Mouse (Mus musculus) midbrain, embryonic 15.5 days (tissue): ENCODE measurements at regions not wholly inside any gene's neighbourhood (a gene's known extent, or its start where the extent isn't known, plus 50 kb on each side); places are given as distances from the start of the nearest gene placed in this dataset.

Experiments used
- ATAC-seq: fragments of 200-750 bp; cut with Nextera tagmentation; replicated peaks from 2 replicates; pipeline ENCODE4 v1.8.0; 2017; ENCODE audit warnings: moderate TSS enrichment
- H3K27ac ChIP-seq: fragments of 300-500 bp; sonication (generic); 2 replicates; pipeline ENCODE4 v1.5.1; 2015; ENCODE audit warnings: mild to moderate bottlenecking, inconsistent platforms
- H3K27me3 ChIP-seq: fragments of 300-500 bp; sonication (generic); replicated peaks from 2 replicates; pipeline ENCODE4 v1.6.1; 2015; ENCODE audit warnings: inconsistent platforms
- H3K36me3 ChIP-seq: fragments of 300-500 bp; sonication (generic); replicated peaks from 2 replicates; pipeline ENCODE4 v1.6.1; 2015; ENCODE audit warnings: inconsistent platforms
- H3K4me1 ChIP-seq: fragments of 300-500 bp; sonication (generic); 2 replicates; pipeline ENCODE4 v1.6.1; 2015; ENCODE audit warnings: inconsistent platforms
- H3K4me2 ChIP-seq: fragments of 300-500 bp; sonication (generic); 2 replicates; pipeline ENCODE4 v1.6.1; 2015; ENCODE audit warnings: inconsistent platforms, mild to moderate bottlenecking, moderate library complexity
- H3K4me3 ChIP-seq: fragments of 300-500 bp; sonication (generic); 2 replicates; pipeline ENCODE4 v1.5.1; 2015; ENCODE audit warnings: mild to moderate bottlenecking, inconsistent platforms
- H3K9ac ChIP-seq: fragments of 300-500 bp; sonication (generic); 2 replicates; pipeline ENCODE4 v1.6.1; 2015; ENCODE audit warnings: mild to moderate bottlenecking, inconsistent platforms
- H3K9me3 ChIP-seq: fragments of 300-500 bp; sonication (generic); 2 replicates; pipeline ENCODE4 v1.6.1; 2016; ENCODE audit warnings: inconsistent platforms
- WGBS: fragments of 180-500 bp; shearing (Covaris S2); methylation state at CpG from one replicate; pipeline ENCODE4 v1.1.7; 2015; ENCODE audit warnings: mixed read lengths; 5-methylcytosine and 5-hydroxymethylcytosine counted together

GRCm38 (mm10) chr3:35245003-35245402 lies 508.9 kb upstream of the Atp11b start:
- ATAC-seq, result no peak
- H3K4me3 ChIP-seq, result no peak overlapping the region
- peaks cover 12% of the 10 kb centered on the region for H3K4me1 ChIP-seq
- H3K9me3 ChIP-seq, result no peaks in the 10 kb centered on the region
- H3K9ac ChIP-seq, result no peak overlapping the region
- H3K27me3 ChIP-seq, result no peaks in the 10 kb centered on the region
- H3K4me2 ChIP-seq, result no peak overlapping the region
- H3K36me3 ChIP-seq, result no peaks in the 10 kb centered on the region
- H3K27ac ChIP-seq, result no peak overlapping the region
- WGBS, result 6% methylated on average over 8 of the region's 8 CpGs

- no peaks in the 10 kb centered on the region for H3K36me3 ChIP-seq
- no peak for ATAC-seq
- no peaks in the 10 kb centered on the region for H3K9me3 ChIP-seq
- no peak overlapping the region for H3K4me2 ChIP-seq
- H3K27me3 ChIP-seq, result no peaks in the 10 kb centered on the region
- H3K27ac ChIP-seq, result no peak overlapping the region
- H3K4me1 ChIP-seq, result peaks cover 12% of the 10 kb centered on the region
- H3K4me3 ChIP-seq, result no peak overlapping the region
- H3K9ac ChIP-seq, result no peak overlapping the region
- WGBS, result 63% methylated on average over 10 of the region's 10 CpGs
Measured at GRCm38 (mm10) chr3:35245946-35246665, 507.8 kb upstream of the Atp11b start.

- Histone ChIP-seq H3K27me3 (no peaks in the 10 kb centered on the region), H3K27ac (no peak overlapping the region), H3K36me3 (no peaks in the 10 kb centered on the region), H3K4me2 (no peak overlapping the region), H3K4me3 (no peak overlapping the region), H3K4me1 (peaks cover 6% of the 10 kb centered on the region), H3K9me3 (no peaks in the 10 kb centered on the region), H3K9ac (no peak overlapping the region)
- ATAC-seq, result no peak
- WGBS, result 72% methylated on average over 10 of the region's 10 CpGs
Measured at GRCm38 (mm10) chr3:35249160-35249559, 504.7 kb upstream of the Atp11b start.

GRCm38 (mm10) chr3:35250092-35250749 lies 503.7 kb upstream of the Atp11b start:
- Histone ChIP-seq H3K4me2 (no peak overlapping the region), H3K9me3 (no peaks in the 10 kb centered on the region), H3K9ac (no peak overlapping the region), H3K4me3 (no peak overlapping the region), H3K27ac (no peak overlapping the region), H3K27me3 (no peaks in the 10 kb centered on the region), H3K36me3 (no peaks in the 10 kb centered on the region), H3K4me1 (no peaks in the 10 kb centered on the region; the same call in 1 of the 2 replicates)
- 40% methylated on average over 14 of the region's 14 CpGs for WGBS
- no peak for ATAC-seq

GRCm38 (mm10) chr3:35253861-35254260 lies 500.0 kb upstream of the Atp11b start:
- Histone ChIP-seq H3K27ac (no peak overlapping the region), H3K4me2 (no peak overlapping the region), H3K4me3 (no peak overlapping the region), H3K4me1 (no peaks in the 10 kb centered on the region), H3K9ac (no peak overlapping the region), H3K36me3 (no peaks in the 10 kb centered on the region), H3K9me3 (no peaks in the 10 kb centered on the region), H3K27me3 (no peaks in the 10 kb centered on the region)
- WGBS, result 75% methylated on average over 5 of the region's 5 CpGs
- no peak for ATAC-seq

GRCm38 (mm10) chr3:35260936-35261335 lies 493.0 kb upstream of the Atp11b start:
- no peaks in the 10 kb centered on the region for H3K36me3 ChIP-seq
- no peak overlapping the region for H3K9ac ChIP-seq
- ATAC-seq, result no peak
- no peaks in the 10 kb centered on the region for H3K9me3 ChIP-seq
- no peaks in the 10 kb centered on the region for H3K4me1 ChIP-seq
- no peak overlapping the region for H3K4me3 ChIP-seq
- H3K4me2 ChIP-seq, result no peak overlapping the region
- WGBS, result 94% methylated on average over 6 of the region's 6 CpGs
- no peak overlapping the region for H3K27ac ChIP-seq
- H3K27me3 ChIP-seq, result no peaks in the 10 kb centered on the region

GRCm38 (mm10) chr3:35268949-35269348 lies 485.0 kb upstream of the Atp11b start:
- Histone ChIP-seq H3K4me1 (peaks cover 10% of the 10 kb centered on the region), H3K27ac (no peak overlapping the region), H3K27me3 (no peaks in the 10 kb centered on the region), H3K4me3 (no peak overlapping the region), H3K9ac (no peak overlapping the region), H3K36me3 (no peaks in the 10 kb centered on the region), H3K9me3 (no peaks in the 10 kb centered on the region), H3K4me2 (no peak overlapping the region)
- WGBS, result 64% methylated on average over 4 of the region's 4 CpGs
- ATAC-seq, result no peak

- 0 out of 2 replicates have a peak overlapping the region, but pooled peaks have one; percentile 24 for H3K27ac ChIP-seq
- no peaks in the 10 kb centered on the region for H3K36me3 ChIP-seq
- H3K9me3 ChIP-seq, result no peaks in the 10 kb centered on the region
- peak; percentile 85 for ATAC-seq
- no peak overlapping the region for H3K9ac ChIP-seq
- WGBS, result 28% methylated on average over 7 of the region's 7 CpGs
- H3K4me3 ChIP-seq, result no peak overlapping the region
- no peak overlapping the region for H3K4me2 ChIP-seq
- no peaks in the 10 kb centered on the region for H3K27me3 ChIP-seq
- H3K4me1 ChIP-seq, result peaks cover 10% of the 10 kb centered on the region
Measured at GRCm38 (mm10) chr3:35269977-35270880, 483.7 kb upstream of the Atp11b start.

- 62% methylated on average over 5 of the region's 5 CpGs for WGBS
- ATAC-seq, result no peak
- Histone ChIP-seq H3K27me3 (no peaks in the 10 kb centered on the region), H3K27ac (no peak overlapping the region), H3K4me2 (no peak overlapping the region), H3K4me1 (peaks cover 10% of the 10 kb centered on the region), H3K4me3 (no peak overlapping the region), H3K9ac (no peak overlapping the region), H3K36me3 (no peaks in the 10 kb centered on the region), H3K9me3 (no peaks in the 10 kb centered on the region)
Measured at GRCm38 (mm10) chr3:35273546-35273945, 480.4 kb upstream of the Atp11b start.

GRCm38 (mm10) chr3:35280981-35281380 lies 472.9 kb upstream of the Atp11b start:
- Histone ChIP-seq H3K9me3 (no peaks in the 10 kb centered on the region), H3K27ac (no peak overlapping the region), H3K4me1 (no peaks in the 10 kb centered on the region), H3K27me3 (no peaks in the 10 kb centered on the region), H3K9ac (no peak overlapping the region), H3K4me2 (no peak overlapping the region), H3K36me3 (no peaks in the 10 kb centered on the region), H3K4me3 (no peak overlapping the region)
- WGBS, result 76% methylated on average over 5 of the region's 5 CpGs
- ATAC-seq, result no peak

GRCm38 (mm10) chr3:35282106-35282505 lies 471.8 kb upstream of the Atp11b start:
- Histone ChIP-seq H3K9ac (no peak overlapping the region), H3K36me3 (no peaks in the 10 kb centered on the region), H3K4me1 (no peaks in the 10 kb centered on the region), H3K4me3 (no peak overlapping the region), H3K27ac (no peak overlapping the region), H3K9me3 (no peaks in the 10 kb centered on the region), H3K4me2 (no peak overlapping the region), H3K27me3 (no peaks in the 10 kb centered on the region)
- 88% methylated on average over 2 of the region's 2 CpGs for WGBS
- no peak for ATAC-seq

GRCm38 (mm10) chr3:35294771-35295170 lies 459.1 kb upstream of the Atp11b start:
- WGBS, result 94% methylated on average over 1 of the region's 1 CpGs
- Histone ChIP-seq H3K4me1 (no peaks in the 10 kb centered on the region), H3K27me3 (no peaks in the 10 kb centered on the region), H3K27ac (no peak overlapping the region), H3K4me2 (no peak overlapping the region), H3K36me3 (no peaks in the 10 kb centered on the region), H3K9me3 (peaks cover 2% of the 10 kb centered on the region; the same call in 1 of the 2 replicates), H3K9ac (no peak overlapping the region), H3K4me3 (no peak overlapping the region)
- no peak for ATAC-seq
